Mouse (Mus musculus): ENCODE results near the gene Capn2. TPM values are rescaled to one million over a fixed set of nuclear protein-coding genes. Genes with fewer than 3 reads are reported as not detected.

Capn2 gene
- polyA plus RNA-seq, 1 experiment from 2014 or later, result 39.6 TPM

DNA sequence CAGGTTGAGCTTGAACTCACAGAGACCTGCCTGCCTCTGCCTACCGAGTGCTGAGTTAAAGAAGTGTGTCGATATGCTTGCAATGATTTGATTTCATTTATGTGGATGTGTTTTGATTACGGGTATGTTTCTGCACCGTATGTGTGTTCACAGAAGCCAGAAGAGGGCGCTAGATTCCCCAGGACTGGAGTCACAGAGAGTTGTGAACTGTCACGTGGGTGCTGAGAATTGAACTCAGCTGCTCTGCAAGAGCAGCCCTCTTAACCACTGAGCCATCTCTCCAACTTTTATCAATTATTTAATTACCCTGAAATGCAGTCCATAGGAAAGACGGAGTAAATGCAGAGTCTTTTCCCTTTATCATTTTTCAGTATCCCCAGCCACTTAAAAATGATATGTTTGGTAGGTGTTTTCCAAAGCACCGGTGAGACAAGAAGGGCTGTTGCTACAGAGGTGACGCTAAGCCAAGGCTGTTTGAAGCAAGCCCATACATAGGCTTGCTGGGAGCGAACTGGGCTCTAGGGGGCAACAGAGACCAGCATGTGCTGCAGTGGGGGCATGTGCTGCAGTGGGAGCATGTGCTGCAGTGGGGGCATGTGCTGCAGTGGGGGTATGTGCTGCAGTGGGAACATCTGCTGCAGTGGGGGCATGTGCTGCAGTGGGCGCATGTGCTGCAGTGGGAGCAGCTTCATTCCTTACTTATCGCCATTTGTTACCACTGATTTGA is 36.4 kb upstream of the Capn2 start:
- Histone ChIP-seq H3K4me1 (ENCODE audit: control insufficient read depth, insufficient read depth, low read length) (no peaks in the 10 kb centered on the region), H3K27me3 (replicated peaks; ENCODE audit: control insufficient read depth, insufficient read depth, low read length) (no peaks in the 10 kb centered on the region), H3K27ac (ENCODE audit: low read depth, low read length) (no peak overlapping the region), H3K4me3 (ENCODE audit: low read depth, low read length) (no peak overlapping the region), H3K36me3 (ENCODE audit: control insufficient read depth, insufficient read depth, low read length) (no peaks in the 10 kb centered on the region), H3K9ac (ENCODE audit: low read length) (no peak overlapping the region), H3K4me2 (ENCODE audit: low read length) (no peak overlapping the region), H3K9me3 (replicated peaks; ENCODE audit: control insufficient read depth, low read length) (no peaks in the 10 kb centered on the region)
- ATAC-seq (peak; percentile 83), DNase-seq (ENCODE audit: low spot score) (peak; percentile 66)
- WGBS, result 57% methylated on average over 12 of the region's 12 CpGs

DNA sequence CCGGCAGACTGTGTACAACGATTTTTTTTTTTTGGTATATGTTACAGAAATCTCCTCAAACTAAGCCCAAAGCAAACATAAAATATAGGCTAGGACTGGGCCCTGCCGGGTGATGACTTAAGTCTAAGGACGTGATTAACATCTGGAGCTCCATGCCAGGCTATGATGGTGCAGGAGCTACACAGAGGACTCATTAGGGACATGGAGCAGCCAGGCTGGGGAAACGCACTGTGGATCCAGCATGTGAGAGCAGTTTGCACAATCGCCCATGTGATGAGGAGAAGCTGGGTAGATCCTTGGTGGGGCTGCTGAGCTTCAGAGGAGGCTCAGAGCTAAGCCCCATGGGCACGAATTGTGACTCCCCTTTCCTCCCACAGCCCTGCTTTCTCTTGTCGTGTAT is 33.4 kb upstream of the Capn2 start:
- no peak overlapping the region for H3K4me2 ChIP-seq (ENCODE audit: low read length)
- no peaks in the 10 kb centered on the region for H3K27me3 ChIP-seq (replicated peaks; ENCODE audit: control insufficient read depth, insufficient read depth, low read length)
- H3K4me3 ChIP-seq (ENCODE audit: low read depth, low read length), result no peak overlapping the region
- no peak overlapping the region for H3K9ac ChIP-seq (ENCODE audit: low read length)
- no peaks in the 10 kb centered on the region for H3K36me3 ChIP-seq (ENCODE audit: control insufficient read depth, insufficient read depth, low read length)
- no peak for DNase-seq (ENCODE audit: low spot score)
- H3K27ac ChIP-seq (ENCODE audit: low read depth, low read length), result no peak overlapping the region
- no peaks in the 10 kb centered on the region for H3K4me1 ChIP-seq (ENCODE audit: control insufficient read depth, insufficient read depth, low read length)
- H3K9me3 ChIP-seq (replicated peaks; ENCODE audit: control insufficient read depth, low read length), result no peaks in the 10 kb centered on the region
- WGBS, result 84% methylated on average over 8 of the region's 8 CpGs
- ATAC-seq, result no peak

DNA sequence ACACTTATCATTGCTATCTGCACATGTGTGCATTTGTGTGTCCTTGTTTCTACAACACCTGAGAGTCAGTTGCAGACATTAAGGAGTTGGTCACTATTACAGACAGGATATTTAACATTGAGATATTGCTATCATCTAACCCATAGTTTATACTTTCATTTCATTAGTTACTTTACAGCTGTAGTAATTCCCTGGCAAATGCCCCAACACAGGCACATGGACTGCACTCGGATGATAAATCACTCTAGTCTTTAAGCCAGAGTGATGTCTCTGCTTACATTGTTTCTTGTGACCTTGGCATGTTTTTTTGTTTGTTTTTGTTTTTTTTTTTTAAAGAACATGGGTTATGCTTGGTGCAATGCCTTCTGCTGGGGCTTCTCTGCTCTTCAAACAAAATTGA is 26.5 kb upstream of the Capn2 start:
- no peak for DNase-seq (ENCODE audit: low spot score)
- no peaks in the 10 kb centered on the region for H3K36me3 ChIP-seq (ENCODE audit: control insufficient read depth, insufficient read depth, low read length)
- H3K9me3 ChIP-seq (replicated peaks; ENCODE audit: control insufficient read depth, low read length), result no peaks in the 10 kb centered on the region

GRCm38 (mm10) chr1:182543136-182543535 is 25.7 kb upstream of the Capn2 start:
- WGBS, result 87% methylated on average over 8 of the region's 8 CpGs
- no peak overlapping the region for H3K9ac ChIP-seq (ENCODE audit: low read length)
- no peak for DNase-seq (ENCODE audit: low spot score)

More for the DNA sequence above, 26.5 kb upstream of the Capn2 start:
- 67% methylated on average over 1 of the region's 1 CpGs for WGBS
- no peak overlapping the region for H3K27ac ChIP-seq (ENCODE audit: low read depth, low read length)
- no peak overlapping the region for H3K4me3 ChIP-seq (ENCODE audit: low read depth, low read length)
- no peak overlapping the region for H3K4me2 ChIP-seq (ENCODE audit: low read length)
- H3K4me1 ChIP-seq (ENCODE audit: control insufficient read depth, insufficient read depth, low read length), result no peaks in the 10 kb centered on the region
- H3K27me3 ChIP-seq (replicated peaks; ENCODE audit: control insufficient read depth, insufficient read depth, low read length), result no peaks in the 10 kb centered on the region
- H3K9ac ChIP-seq (ENCODE audit: low read length), result no peak overlapping the region
- no peak for ATAC-seq

GRCm38 (mm10) chr1:182542110-182542509 is 24.7 kb upstream of the Capn2 start:
- no peak overlapping the region for H3K4me3 ChIP-seq (ENCODE audit: low read depth, low read length)
- H3K9ac ChIP-seq (ENCODE audit: low read length), result no peak overlapping the region
- no peak overlapping the region for H3K27ac ChIP-seq (ENCODE audit: low read depth, low read length)
- no peak for DNase-seq (ENCODE audit: low spot score)
- no peak for ATAC-seq
- H3K36me3 ChIP-seq (ENCODE audit: control insufficient read depth, insufficient read depth, low read length), result no peaks in the 10 kb centered on the region
- 70% methylated on average over 5 of the region's 5 CpGs for WGBS
- H3K27me3 ChIP-seq (replicated peaks; ENCODE audit: control insufficient read depth, insufficient read depth, low read length), result no peaks in the 10 kb centered on the region
- H3K4me1 ChIP-seq (ENCODE audit: control insufficient read depth, insufficient read depth, low read length), result no peaks in the 10 kb centered on the region
- no peaks in the 10 kb centered on the region for H3K9me3 ChIP-seq (replicated peaks; ENCODE audit: control insufficient read depth, low read length)
- no peak overlapping the region for H3K4me2 ChIP-seq (ENCODE audit: low read length)

More at GRCm38 (mm10) chr1:182543136-182543535, 25.7 kb upstream of the Capn2 start:
- Histone ChIP-seq H3K36me3 (ENCODE audit: control insufficient read depth, insufficient read depth, low read length) (no peaks in the 10 kb centered on the region), H3K9me3 (replicated peaks; ENCODE audit: control insufficient read depth, low read length) (no peaks in the 10 kb centered on the region), H3K4me1 (ENCODE audit: control insufficient read depth, insufficient read depth, low read length) (no peaks in the 10 kb centered on the region), H3K27ac (ENCODE audit: low read depth, low read length) (no peak overlapping the region), H3K27me3 (replicated peaks; ENCODE audit: control insufficient read depth, insufficient read depth, low read length) (no peaks in the 10 kb centered on the region), H3K4me2 (ENCODE audit: low read length) (no peak overlapping the region), H3K4me3 (ENCODE audit: low read depth, low read length) (no peak overlapping the region)
- ATAC-seq, result no peak

GRCm38 (mm10) chr1:182539023-182539940 is 21.9 kb upstream of the Capn2 start:
- H3K9ac ChIP-seq (ENCODE audit: low read length), result peak overlapping the region; percentile 66
- no peaks in the 10 kb centered on the region for H3K36me3 ChIP-seq (ENCODE audit: control insufficient read depth, insufficient read depth, low read length)
- peak overlapping the region; percentile 30 for H3K4me3 ChIP-seq (ENCODE audit: low read depth, low read length)
- H3K27me3 ChIP-seq (replicated peaks; ENCODE audit: control insufficient read depth, insufficient read depth, low read length), result no peaks in the 10 kb centered on the region
- peak overlapping the region; percentile 49 for H3K4me2 ChIP-seq (ENCODE audit: low read length)
- peak; percentile 94 for ATAC-seq
- peak overlapping the region; percentile 46; the same call in 1 of the 2 replicates for H3K27ac ChIP-seq (ENCODE audit: low read depth, low read length)
- H3K4me1 ChIP-seq (ENCODE audit: control insufficient read depth, insufficient read depth, low read length), result no peaks in the 10 kb centered on the region
- WGBS, result 13% methylated on average over 9 of the region's 9 CpGs
- H3K9me3 ChIP-seq (replicated peaks; ENCODE audit: control insufficient read depth, low read length), result no peaks in the 10 kb centered on the region
- DNase-seq (ENCODE audit: low spot score), result peak; percentile 96

GRCm38 (mm10) chr1:182535080-182535481 is 17.7 kb upstream of the Capn2 start:
- DNase-seq (ENCODE audit: low spot score) (no peak), ATAC-seq (no peak)
- Histone ChIP-seq H3K36me3 (ENCODE audit: control insufficient read depth, insufficient read depth, low read length) (no peaks in the 10 kb centered on the region), H3K9me3 (replicated peaks; ENCODE audit: control insufficient read depth, low read length) (no peaks in the 10 kb centered on the region), H3K4me1 (ENCODE audit: control insufficient read depth, insufficient read depth, low read length) (no peaks in the 10 kb centered on the region), H3K4me2 (ENCODE audit: low read length) (no peak overlapping the region), H3K27me3 (replicated peaks; ENCODE audit: control insufficient read depth, insufficient read depth, low read length) (no peaks in the 10 kb centered on the region), H3K27ac (ENCODE audit: low read depth, low read length) (no peak overlapping the region), H3K4me3 (ENCODE audit: low read depth, low read length) (no peak overlapping the region), H3K9ac (ENCODE audit: low read length) (no peak overlapping the region)
- WGBS, result 92% methylated on average over 3 of the region's 3 CpGs

DNA sequence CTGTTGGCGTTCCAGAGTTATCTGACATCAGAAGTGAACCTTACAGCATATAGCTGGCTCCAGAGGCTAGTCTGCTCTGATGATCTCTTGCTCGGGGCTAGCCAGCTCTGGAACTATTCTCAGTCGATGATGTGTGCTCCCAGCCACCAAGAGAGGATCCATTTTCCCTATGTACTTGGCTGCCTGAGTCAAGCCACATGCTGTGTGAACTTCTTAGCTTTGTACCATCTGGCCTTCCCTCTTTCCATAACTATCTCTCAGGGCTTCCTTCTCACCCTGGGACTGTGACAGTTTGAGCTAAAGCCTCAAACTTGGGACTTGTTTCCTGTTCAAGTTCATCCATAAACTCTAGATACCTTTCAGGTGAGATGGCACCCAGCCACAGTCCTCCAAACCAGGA is 16.2 kb upstream of the Capn2 start:
- Histone ChIP-seq H3K36me3 (ENCODE audit: control insufficient read depth, insufficient read depth, low read length) (no peaks in the 10 kb centered on the region), H3K4me3 (ENCODE audit: low read depth, low read length) (no peak overlapping the region), H3K4me1 (ENCODE audit: control insufficient read depth, insufficient read depth, low read length) (no peaks in the 10 kb centered on the region), H3K27ac (ENCODE audit: low read depth, low read length) (no peak overlapping the region), H3K9ac (ENCODE audit: low read length) (no peak overlapping the region), H3K9me3 (replicated peaks; ENCODE audit: control insufficient read depth, low read length) (no peaks in the 10 kb centered on the region), H3K4me2 (ENCODE audit: low read length) (no peak overlapping the region), H3K27me3 (replicated peaks; ENCODE audit: control insufficient read depth, insufficient read depth, low read length) (no peaks in the 10 kb centered on the region)
- ATAC-seq (no peak), DNase-seq (ENCODE audit: low spot score) (no peak)
- WGBS, result 79% methylated on average over 3 of the region's 3 CpGs

Data from forebrain, embryonic 14.5 days (tissue).